Mouse (Mus musculus): ENCODE results near the gene Sp1.

DNA sequence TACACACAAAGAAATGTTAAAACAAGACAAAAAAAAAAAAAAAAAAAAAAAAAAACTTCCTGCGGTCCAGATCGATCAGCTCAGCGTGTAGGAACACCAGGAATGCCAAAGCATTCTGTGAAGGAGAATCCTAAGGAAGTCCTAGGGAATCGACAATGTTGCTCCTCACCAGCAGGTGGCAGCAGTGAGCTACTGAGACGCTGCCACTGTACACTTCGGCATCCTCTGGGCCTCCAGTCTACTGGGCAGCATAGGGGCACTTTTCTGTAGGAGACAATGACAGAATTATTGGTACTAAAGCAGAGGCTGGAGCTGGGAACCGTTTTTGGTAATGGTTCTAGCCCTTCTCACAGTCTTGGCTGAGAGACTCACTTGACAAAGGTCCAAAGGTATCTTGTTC lies 24.4 kb upstream of the Sp1 start:
- TF ChIP-seq CTCF (conservative IDR thresholded peaks at IDR 0.05; ENCODE audit: low read length): peak; percentile 90
- no peak for TF ChIP-seq POU5F1 (IDR thresholded peaks at IDR 0.05; ENCODE audit: borderline replicate concordance, low read length)
- no peak for TF ChIP-seq NANOG (IDR thresholded peaks at IDR 0.05; ENCODE audit: borderline replicate concordance, low read length)

Data from E14TG2a.4 (cell line).